Mouse (Mus musculus) testis, adult 2 months (tissue): ENCODE results near the gene Gsdma3.
"Not testable (repeated sequence)": the region's sequence is repeated elsewhere in the genome, so short reads cannot be mapped to it uniquely, and the experiment has no call there.

Experiments
- CTCF ChIP-seq: fragments of 200-500 bp; IDR thresholded peaks from 2 replicates; pipeline ENCODE4 v1.5.1; 2012; ENCODE audit warnings: low read depth, mild to moderate bottlenecking, inconsistent platforms, low read length, moderate library complexity; ENCODE audit not compliant: control insufficient read depth, insufficient read depth, insufficient replicate concordance
- POLR2A ChIP-seq: fragments of 200-500 bp; IDR thresholded peaks from 2 replicates; pipeline ENCODE4 v1.6.1; 2012; ENCODE audit warnings: low read depth, mild to moderate bottlenecking, inconsistent platforms, low read length, moderate library complexity; ENCODE audit not compliant: control insufficient read depth

DNA sequence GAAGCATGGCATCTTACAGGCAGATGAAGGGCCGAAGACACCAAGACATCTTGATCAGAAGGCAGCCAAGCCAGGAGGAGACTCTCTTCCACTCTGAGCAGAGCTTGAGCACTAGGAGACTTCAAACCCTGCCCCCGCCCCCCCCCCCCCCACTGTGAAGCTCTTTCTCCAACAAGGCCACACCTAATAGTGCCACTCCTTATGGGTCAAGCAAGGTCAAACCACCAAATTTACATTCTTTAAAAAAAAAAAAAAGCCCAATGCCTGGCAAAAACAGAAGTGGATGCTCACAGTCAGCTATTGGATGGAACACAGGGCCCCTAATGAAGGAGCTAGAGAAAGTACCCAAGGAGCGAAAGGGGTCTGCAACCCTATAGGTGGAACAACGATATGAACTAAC is 54.4 kb downstream of the Gsdma3 start:
- not testable (repeated sequence) for TF ChIP-seq CTCF, POLR2A
